ENCODE assay signal across 11 mouse cellular contexts in the genomic region with DNA sequence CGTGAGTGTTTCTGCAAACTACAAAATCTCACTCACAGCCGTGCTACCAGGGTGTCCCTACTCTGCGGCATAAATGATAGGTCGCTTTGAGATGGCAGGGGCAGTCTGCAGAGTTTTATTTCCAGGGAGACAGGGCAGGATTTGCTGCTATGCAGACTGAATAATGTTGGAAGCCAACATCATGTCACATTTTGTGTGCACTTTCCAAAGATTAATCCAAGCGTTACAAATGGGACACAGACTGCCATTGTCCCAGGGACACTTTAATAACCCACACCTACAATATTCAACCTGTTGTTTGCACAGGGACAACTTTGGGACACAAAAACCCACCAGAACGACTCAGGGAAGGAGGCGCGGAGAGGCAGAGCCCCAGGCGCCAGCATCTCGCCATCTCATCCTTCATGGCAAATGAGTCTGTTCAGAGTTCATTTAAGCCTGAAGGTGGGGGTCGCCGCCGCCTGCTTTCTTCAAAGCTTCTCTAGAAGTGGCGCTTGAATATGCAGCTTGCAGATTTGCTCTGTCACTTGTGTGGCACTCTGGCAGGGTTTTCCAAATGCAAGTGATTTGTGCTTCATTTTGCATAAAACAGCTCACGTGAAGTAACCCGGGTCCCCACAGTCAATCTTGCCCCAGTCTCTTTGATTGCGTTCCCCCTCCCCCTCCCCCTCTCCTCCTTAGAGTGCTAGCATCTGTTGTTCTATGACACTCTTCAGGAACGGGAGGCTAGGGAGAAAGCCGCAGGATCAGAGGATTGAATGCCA. TPM values are rescaled to one million over a fixed set of nuclear protein-coding genes. Genes with fewer than 3 reads are reported as not detected.
A peak's percentile ranks its signal among the peaks of the same experiment; 100 is the strongest.
DNase-seq lines count a peak whose midpoint lies in the region; ATAC-seq and TF ChIP-seq lines count a peak whose summit lies in the region.
"Had no signal": no experiment of that assay in that cellular context is flagged by ENCODE, and none has a peak within 500 bp of the region (broad histone marks: within the 10 kb centered on the region; RNA-seq: fewer than 3 reads in every experiment).

No protein-coding gene starts in this region.

- no peaks in the 10 kb centered on the region for H3K9me3 ChIP-seq in intestine, embryonic 15.5 days
- H3K9me3 ChIP-seq in intestine, embryonic 16.5 days (ENCODE audit: control insufficient read depth, low read length): no peaks in the 10 kb centered on the region
- H3K9me3 ChIP-seq in hindbrain, embryonic 13.5 days: no peaks in the 10 kb centered on the region
- no peaks in the 10 kb centered on the region for H3K9me3 ChIP-seq in neural tube, embryonic 12.5 days

- H3K4me1 ChIP-seq in intestine, embryonic 15.5 days (replicated peaks): no peaks in the 10 kb centered on the region
- H3K4me1 ChIP-seq in intestine, embryonic 16.5 days (ENCODE audit: control insufficient read depth, insufficient read depth, low read length): peaks cover 6% of the 10 kb centered on the region; the same call in 1 of the 2 replicates
- peaks cover 11% of the 10 kb centered on the region for H3K4me1 ChIP-seq in hindbrain, embryonic 13.5 days (replicated peaks)
- peaks cover 10% of the 10 kb centered on the region for H3K4me1 ChIP-seq in neural tube, embryonic 12.5 days

- H3K36me3 ChIP-seq in intestine, embryonic 15.5 days: no peaks in the 10 kb centered on the region
- no peaks in the 10 kb centered on the region for H3K36me3 ChIP-seq in intestine, embryonic 16.5 days (ENCODE audit: control insufficient read depth, insufficient read depth, low read length)
- H3K36me3 ChIP-seq in hindbrain, embryonic 13.5 days: no peaks in the 10 kb centered on the region
- H3K36me3 ChIP-seq in neural tube, embryonic 12.5 days: no peaks in the 10 kb centered on the region

- DNase-seq in embryo, embryonic 9.5 days (ENCODE audit: extremely low spot score): peak; percentile 46
- DNase-seq in layer of hippocampus, adult 2 months (ENCODE audit: low spot score in 2 of 2): no peak
- no peak for DNase-seq in layer of hippocampus, adult 8-10 months (ENCODE audit: low spot score in 2 of 2)
- DNase-seq in urinary bladder, postnatal 10 days (ENCODE audit: low spot score): no peak

- peak overlapping the region; percentile 33 for H3K4me2 ChIP-seq in intestine, embryonic 15.5 days (replicated peaks)
- H3K4me2 ChIP-seq in intestine, embryonic 16.5 days (ENCODE audit: low read depth, low read length): no peak overlapping the region
- peak overlapping the region; percentile 43 for H3K4me2 ChIP-seq in hindbrain, embryonic 13.5 days
- H3K4me2 ChIP-seq in neural tube, embryonic 12.5 days (replicated peaks): peak overlapping the region; percentile 50

- no peak overlapping the region for H3K27ac ChIP-seq in intestine, embryonic 15.5 days
- H3K27ac ChIP-seq in intestine, embryonic 16.5 days (ENCODE audit: low read length): no peak overlapping the region
- H3K27ac ChIP-seq in hindbrain, embryonic 13.5 days: no peak overlapping the region
- no peak overlapping the region for H3K27ac ChIP-seq in neural tube, embryonic 12.5 days
- no peak overlapping the region for H3K27ac ChIP-seq in layer of hippocampus, adult 2 months

- H3K4me3 ChIP-seq in intestine, embryonic 15.5 days (replicated peaks): no peak overlapping the region
- no peak overlapping the region for H3K4me3 ChIP-seq in intestine, embryonic 16.5 days (ENCODE audit: low read length)
- peak overlapping the region; percentile 15; the same call in 1 of the 2 replicates for H3K4me3 ChIP-seq in hindbrain, embryonic 13.5 days
- no peak overlapping the region; the same call in 1 of the 2 replicates for H3K4me3 ChIP-seq in neural tube, embryonic 12.5 days
- H3K4me3 ChIP-seq in layer of hippocampus, adult 2 months: no peak overlapping the region

- no peak for ATAC-seq in intestine, embryonic 15.5 days
- no peak for ATAC-seq in intestine, embryonic 16.5 days
- ATAC-seq in hindbrain, embryonic 13.5 days (ENCODE audit: low FRiP score): peak; percentile 38
- 0 out of 2 replicates have a peak, but pooled peaks have one; percentile 26 for ATAC-seq in neural tube, embryonic 12.5 days (ENCODE audit: low FRiP score, low read depth)

- H3K9ac ChIP-seq in intestine, embryonic 15.5 days: no peak overlapping the region
- H3K9ac ChIP-seq in intestine, embryonic 16.5 days (ENCODE audit: low read depth, low read length): no peak overlapping the region
- H3K9ac ChIP-seq in hindbrain, embryonic 13.5 days: no peak overlapping the region
- no peak overlapping the region for H3K9ac ChIP-seq in neural tube, embryonic 12.5 days

- TF ChIP-seq CTCF in layer of hippocampus, adult 2 months (conservative IDR thresholded peaks at IDR 0.05): no peak

- WGBS in intestine, embryonic 15.5 days: 10% methylated on average over 19 of the region's 19 CpGs
- 8% methylated on average over 19 of the region's 19 CpGs for WGBS in intestine, embryonic 16.5 days
- 4% methylated on average over 19 of the region's 19 CpGs for WGBS in hindbrain, embryonic 13.5 days
- 3% methylated on average over 19 of the region's 19 CpGs for WGBS in neural tube, embryonic 12.5 days

- H3K27me3 ChIP-seq in intestine, embryonic 15.5 days (replicated peaks): no peaks in the 10 kb centered on the region
- H3K27me3 ChIP-seq in intestine, embryonic 16.5 days (replicated peaks; ENCODE audit: control insufficient read depth, insufficient read depth, low read length): no peaks in the 10 kb centered on the region
- peaks cover 60% of the 10 kb centered on the region for H3K27me3 ChIP-seq in hindbrain, embryonic 13.5 days
- peaks cover 37% of the 10 kb centered on the region for H3K27me3 ChIP-seq in neural tube, embryonic 12.5 days (replicated peaks)

RNA-seq across cellular contexts. Expression of gene Atoh1, which starts 40.6 kb away (rescaled TPM):
- 8.6 and 8.7 TPM in 2 replicates for polyA plus RNA-seq in intestine, embryonic 15.5 days (2015; fragmentation: Nextera tagmentation; extraction: Ambion mirVana)
- 9.9 and 10.3 TPM in 2 replicates for polyA plus RNA-seq in intestine, embryonic 16.5 days (2015; fragmentation: Nextera tagmentation; extraction: Ambion mirVana)
- polyA plus RNA-seq in hindbrain, embryonic 13.5 days (2015; fragmentation: Nextera tagmentation; extraction: Ambion mirVana): 7.7 and 20.0 TPM in 2 replicates
- polyA plus RNA-seq in neural tube, embryonic 12.5 days (2016; fragmentation: Nextera tagmentation; extraction: Ambion mirVana): 4.8 and 8.4 TPM in 2 replicates
- total RNA-seq in layer of hippocampus, adult 2 months (2021): not detected
- total RNA-seq in layer of hippocampus, adult 8-10 months (2022): not detected
- total RNA-seq: gastrocnemius, adult 8-10 months; left cerebral cortex, postnatal 14 days; megakaryocyte, adult 5-6 weeks had no signal

Comparison
In these comparisons a context has a peak if more than half of its experiments do, and no peak if none do; other contexts are left out.
1. ATAC-seq: peak in hindbrain, embryonic 13.5 days (single experiment) and neural tube, embryonic 12.5 days (single experiment); none in intestine, embryonic 15.5 days (single experiment) and intestine, embryonic 16.5 days (single experiment).